Mouse (Mus musculus) liver, embryonic 14.5 days (tissue): ENCODE measurements around the gene Zfp568.

Experiments
- CTCF ChIP-seq: IDR thresholded peaks from 2 replicates; pipeline ENCODE4 v1.5.1; 2016; ENCODE audit warnings: antibody characterized with exemption, low read depth, control low read depth
- EP300 ChIP-seq: IDR thresholded peaks from 2 replicates; pipeline ENCODE4 v1.6.1; 2016; ENCODE audit warnings: antibody characterized with exemption, low read depth

DNA sequence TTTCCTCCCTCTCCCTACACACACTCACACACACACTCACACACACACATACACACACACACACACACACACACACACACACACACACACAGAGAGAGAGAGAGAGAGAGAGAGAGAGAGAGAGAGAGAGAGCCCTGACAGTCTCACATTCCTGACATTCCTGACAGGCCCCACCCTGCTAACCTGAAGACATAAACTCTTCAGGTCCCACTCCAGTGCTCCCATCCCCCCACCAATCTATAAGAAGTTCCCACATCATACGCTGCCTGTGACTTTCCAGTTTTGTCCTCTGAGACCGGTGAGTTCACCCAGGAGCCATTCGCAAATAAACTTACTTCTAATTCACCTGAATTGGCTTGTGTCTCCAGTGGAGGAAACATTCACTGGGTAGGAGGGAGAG, 1.9 kb upstream of the Zfp568 start:
- TF ChIP-seq CTCF, result no peak
- TF ChIP-seq EP300, result no peak
